Mouse (Mus musculus) heart, adult 9 months (tissue): ENCODE data around the gene Slc15a4.

Experiments used
- DNase-seq, 2 experiments: peaks; one replicate each; pipeline ENCODE4 v3.0.0; 2022; ENCODE audit warnings: low spot score in 2 of 2

Slc15a4 gene

GRCm38 (mm10) chr5:127632167-127633145, at the start of gene Slc15a4, which contains the start of gene Glt1d1:
TSS of gene Slc15a4 (minus strand) at chr5:127632897.
TSS of gene Glt1d1 (plus strand) at chr5:127632262.
- DNase-seq = no peak

- DNase-seq = no peak
These were observed 45.8 kb upstream of the Slc15a4 start for GRCm38 (mm10) chr5:127678501-127678900.

GRCm38 (mm10) chr5:127677561-127677960, 44.9 kb upstream of the Slc15a4 start:
- no peak for DNase-seq

DNA sequence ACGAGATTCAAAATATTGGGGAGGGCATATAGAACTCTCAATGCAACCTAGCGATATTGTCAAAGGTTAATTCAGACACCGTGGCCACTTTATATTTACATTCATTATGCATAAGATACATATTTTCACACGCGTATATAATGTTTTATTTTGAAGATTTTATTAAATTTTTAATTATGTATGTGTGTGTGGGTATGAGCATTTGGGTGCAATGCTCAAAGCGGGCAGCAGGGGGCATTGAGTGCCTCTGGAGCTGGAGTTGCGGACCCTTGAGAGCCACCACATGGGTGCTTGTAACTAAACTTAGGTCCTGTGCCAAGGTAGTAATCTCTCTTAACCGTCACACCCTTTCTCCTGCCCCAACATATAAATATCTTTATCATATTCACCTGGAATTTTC, 41.2 kb upstream of the Slc15a4 start:
- no peak for DNase-seq

DNA sequence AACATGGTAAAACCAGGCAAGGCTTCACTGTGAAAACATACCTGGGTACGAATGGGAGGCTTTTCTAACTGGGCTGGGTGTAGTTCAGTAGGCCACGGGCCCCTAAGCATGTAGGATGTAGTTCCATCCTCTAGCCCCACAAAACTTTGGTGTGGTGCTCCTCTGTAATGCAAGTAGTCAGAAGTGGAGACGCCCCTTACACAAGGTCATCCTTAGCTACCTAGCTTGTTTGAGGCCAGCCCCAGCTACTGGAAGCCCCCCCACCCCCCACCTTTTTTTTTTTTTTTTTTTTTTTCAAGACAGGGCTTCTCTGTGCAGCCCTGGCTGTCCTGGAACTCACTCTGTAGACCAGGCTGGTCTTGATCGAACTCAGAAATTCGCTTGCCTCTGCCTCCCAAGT, 28.3 kb upstream of the Slc15a4 start:
- DNase-seq = no peak

DNA sequence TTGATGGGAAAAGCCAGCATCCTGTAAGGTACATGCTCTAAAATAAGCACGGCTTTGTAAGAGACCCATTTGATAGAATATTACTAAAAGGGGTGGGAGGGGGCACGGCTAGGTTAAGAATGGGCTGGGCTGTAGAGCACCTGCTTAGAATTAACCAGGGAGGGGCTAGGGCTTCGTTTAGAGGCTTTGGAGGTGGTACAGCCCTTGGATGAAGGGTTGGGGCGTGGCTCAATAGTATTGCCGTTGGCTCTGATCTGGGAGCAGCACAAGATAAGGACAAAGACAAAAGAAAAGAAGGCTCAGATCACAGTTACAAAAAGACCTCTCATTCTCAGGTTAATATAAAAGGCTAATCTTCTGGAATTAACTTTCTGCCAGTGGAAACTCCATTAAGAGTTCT, 27.6 kb upstream of the Slc15a4 start:
- no peak for DNase-seq

GRCm38 (mm10) chr5:127659312-127659711, 26.6 kb upstream of the Slc15a4 start:
- no peak for DNase-seq

DNA sequence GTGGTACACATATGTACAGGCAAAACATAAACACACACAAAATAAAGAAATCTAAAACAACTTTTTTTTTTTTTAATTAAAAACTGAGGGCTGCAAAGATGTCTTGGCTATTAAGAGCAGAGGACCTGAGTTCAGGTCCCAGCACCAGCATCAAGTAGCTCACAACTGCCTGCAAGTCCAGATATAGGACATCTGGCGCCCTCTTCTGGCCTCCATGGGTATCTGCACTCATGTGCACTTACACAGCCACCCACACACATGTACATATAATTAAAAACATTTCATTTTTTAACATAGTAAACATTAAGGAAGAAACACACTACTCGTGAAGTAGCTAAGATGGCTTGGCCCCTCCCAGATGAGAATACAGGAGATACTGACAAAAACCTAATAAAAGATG, 25.6 kb upstream of the Slc15a4 start:
- no peak for DNase-seq

- DNase-seq = no peak
These were observed 16.4 kb upstream of the Slc15a4 start for GRCm38 (mm10) chr5:127649077-127649476.

- DNase-seq = no peak
These were observed 15.3 kb upstream of the Slc15a4 start for GRCm38 (mm10) chr5:127648046-127648445.

DNA sequence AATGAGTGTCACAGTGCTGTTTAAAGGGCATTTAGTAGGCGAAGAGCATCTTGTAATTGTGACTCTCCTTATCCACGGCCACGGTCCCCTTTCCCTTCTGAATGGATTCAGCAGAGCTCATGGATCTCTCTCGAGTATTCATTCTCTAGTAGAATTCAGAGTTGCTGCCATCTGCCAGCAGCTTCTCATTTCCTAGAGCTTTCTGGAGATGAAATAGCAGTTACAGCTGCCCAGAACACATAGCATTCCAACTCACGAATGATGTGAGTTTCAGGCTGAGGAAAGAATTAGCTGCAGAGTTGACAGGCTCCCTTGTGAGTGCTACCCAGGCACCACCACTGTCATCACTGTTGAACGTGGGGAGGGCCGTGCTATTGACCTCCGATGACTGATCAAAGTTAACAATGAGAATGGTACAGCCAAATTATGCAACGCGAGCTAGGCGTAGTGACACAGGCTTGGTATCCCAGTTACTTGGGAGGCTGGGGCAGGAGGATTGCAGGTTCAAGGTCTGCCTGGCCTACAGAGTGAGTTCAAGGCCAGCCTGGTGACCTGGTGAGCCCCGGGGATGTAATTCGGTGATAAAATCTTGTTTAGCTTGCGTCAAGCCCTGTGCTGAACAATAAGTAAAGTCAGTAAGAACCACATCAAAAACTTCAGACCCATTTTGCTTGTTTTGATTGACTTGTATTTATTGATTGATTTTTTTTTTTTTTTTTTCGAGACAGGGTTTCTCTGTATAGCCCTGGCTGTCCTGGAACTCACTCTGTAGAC, 8.7 kb upstream of the Slc15a4 start:
- no peak for DNase-seq

DNA sequence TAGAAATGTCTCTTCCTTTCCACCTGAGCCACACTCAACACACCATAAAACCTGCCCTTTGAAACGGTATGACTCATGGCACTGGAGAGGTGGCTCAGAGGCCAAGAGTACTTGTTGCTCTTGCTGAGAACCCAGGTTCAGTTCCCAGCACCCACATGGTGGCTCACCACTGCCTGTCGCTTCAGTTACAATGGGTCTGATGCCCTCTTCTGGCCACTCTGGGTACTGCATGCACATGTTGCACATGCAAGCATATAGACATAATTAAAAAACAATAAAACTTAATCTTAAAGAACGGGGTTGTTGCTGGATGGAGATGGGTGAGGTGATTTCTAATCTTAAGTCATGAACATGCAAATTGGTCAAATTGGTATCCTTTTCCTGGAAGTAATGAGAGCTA, 7.7 kb upstream of the Slc15a4 start:
- DNase-seq = no peak

- no peak for DNase-seq
These were observed 6.9 kb upstream of the Slc15a4 start for GRCm38 (mm10) chr5:127639635-127640034.

DNA sequence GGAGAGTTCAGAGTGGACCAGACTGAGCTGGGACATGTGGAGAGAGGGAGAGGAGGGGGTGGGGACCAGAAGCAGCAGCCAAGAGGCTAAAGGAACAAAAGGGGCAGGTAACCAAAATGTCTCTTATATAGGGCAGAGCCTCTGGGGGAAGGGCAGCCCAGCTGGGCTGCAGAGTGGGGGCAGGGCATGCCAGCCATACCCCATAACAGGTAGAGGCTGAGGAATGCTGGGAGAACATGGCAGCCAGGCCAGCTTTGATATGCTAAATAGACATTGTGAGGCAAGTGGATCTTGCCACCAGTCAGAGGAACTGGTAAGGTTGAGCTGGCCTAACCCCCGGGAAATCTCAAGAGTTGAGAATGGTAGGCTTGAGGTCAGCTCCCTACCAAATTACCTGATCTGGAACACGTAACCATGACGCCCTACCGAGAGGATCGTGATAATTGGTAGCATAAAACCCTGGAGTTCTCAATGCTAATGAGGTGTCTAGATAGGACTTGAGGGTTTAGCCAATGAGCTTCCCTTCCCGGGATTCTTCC, 6.4 kb upstream of the Slc15a4 start:
- no peak for DNase-seq

- no peak for DNase-seq
These were observed 5.5 kb upstream of the Slc15a4 start for GRCm38 (mm10) chr5:127638177-127638576.

DNA sequence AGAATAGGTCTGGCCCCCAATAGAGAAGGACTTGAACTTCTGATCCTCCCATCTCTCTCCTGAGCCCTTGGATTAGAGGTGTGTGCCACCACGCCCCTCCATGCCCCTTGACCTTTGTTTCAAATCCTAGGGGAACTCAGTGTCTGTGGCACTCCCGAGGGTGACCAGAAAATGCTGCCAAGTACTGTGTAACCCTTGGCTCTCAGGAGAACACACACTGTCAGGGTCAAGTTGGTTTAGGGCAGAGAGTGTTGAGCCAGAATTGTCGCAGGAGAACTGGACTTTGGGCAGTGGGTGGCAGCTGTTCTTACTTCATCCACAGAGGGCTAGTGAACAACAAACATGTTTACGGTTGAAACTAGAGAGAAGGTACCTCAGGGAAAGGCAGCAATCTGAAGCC, 4.9 kb upstream of the Slc15a4 start:
- DNase-seq = no peak

DNA sequence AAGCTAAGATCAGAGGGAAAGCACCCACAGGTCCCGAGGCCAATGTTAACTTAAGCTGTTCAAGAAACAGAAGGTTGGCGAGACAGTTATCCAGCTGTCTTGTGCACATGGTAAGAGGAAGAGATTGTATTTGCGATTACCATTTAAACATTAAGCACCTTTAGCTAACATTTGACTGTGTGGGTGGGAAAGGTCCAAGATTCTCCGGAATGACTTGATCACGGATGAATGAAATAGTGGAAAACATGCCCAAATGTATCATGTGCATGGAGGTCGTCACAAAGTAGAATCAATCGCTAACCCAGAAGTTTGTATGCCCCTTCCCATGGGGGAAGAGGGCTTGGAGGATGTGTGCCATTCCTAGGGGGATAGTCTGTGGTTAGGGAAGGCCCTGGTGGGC, 969 bp upstream of the Slc15a4 start:
- no peak for DNase-seq

- DNase-seq = no peak
These were observed 491 bp upstream of the Slc15a4 start for GRCm38 (mm10) chr5:127633188-127633587.

DNA sequence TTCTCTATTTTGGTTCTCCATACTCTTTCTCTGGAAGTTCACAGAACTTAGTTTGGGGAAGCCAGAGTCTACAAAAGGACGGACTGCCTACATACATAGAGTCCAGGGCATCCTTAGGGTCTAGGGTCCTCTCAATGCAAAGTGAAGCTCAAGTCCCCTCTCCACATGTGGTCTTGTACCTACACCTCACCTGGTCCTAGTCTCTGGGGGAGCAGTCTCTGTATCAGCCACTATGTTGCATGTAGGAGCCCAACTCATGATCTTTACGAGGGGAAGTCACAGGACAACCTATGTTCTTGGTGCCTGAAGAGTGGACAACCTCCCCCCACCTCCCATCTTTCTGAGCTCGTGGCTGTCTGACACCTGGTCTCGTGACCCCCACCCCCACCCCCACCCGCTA, 1.0 kb downstream of the Slc15a4 start:
- no peak for DNase-seq

- DNase-seq = no peak
These were observed 5.5 kb downstream of the Slc15a4 start for GRCm38 (mm10) chr5:127627242-127627641.

DNA sequence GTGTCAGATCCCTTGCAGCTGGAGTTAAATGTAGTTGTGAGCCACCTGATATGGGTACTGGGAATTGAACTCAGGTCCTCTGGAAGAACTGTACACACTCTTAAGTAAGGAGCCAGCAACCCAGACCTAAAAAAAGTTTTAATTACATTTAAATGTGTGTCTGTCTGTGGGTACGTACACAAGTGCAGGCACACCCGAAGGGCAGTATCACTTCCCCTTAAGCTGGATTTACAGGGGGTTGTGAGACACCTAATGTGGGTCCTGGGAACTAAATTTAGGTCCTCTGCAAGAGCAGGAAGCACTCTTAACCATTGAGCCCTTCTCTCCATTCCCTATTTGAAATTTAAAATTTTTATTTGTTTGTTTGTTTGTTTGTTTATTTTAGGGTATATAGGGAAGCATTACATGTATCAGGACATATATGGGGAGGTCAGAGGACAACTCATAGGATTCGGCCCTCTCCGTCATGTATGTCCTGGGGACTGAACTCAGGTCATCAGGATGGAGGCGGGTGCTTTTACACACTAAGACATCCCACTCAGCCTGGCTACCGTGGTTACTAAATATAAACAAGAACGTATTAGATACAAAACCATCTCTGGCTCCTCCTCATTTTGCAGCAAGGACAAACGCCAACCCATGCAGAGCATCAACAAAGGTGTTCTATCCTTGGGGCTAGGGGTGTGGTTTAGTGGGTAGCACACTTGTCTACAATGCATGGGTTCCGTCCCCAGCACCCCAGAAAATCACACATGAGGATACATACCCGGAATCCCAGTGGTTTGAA, 8.1 kb downstream of the Slc15a4 start:
- DNase-seq = no peak

DNA sequence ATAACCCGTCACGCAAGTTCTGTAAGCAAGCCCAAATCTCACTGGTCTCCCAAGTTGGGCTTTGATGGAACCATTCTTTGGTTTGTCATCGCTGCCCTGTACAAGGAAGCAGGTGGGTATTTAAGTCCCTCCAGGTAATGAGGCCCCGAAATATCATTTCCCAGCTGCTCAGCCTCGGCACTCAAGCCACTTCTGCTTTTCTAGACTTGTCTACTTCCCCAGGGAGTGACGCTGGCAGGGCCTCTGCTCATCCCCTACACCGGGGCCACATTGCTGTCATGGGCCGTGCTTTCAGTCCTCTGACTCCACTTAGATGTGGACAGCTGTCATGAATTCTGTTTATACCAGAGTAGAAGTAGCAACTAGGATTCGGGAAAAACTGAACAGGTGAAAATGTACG, 11.6 kb downstream of the Slc15a4 start:
- peak in 1 of 2 experiments; percentile 15 for DNase-seq
